Mouse (Mus musculus): Measurements from ENCODE around the gene Safb2. TPM values are rescaled to one million over a fixed set of nuclear protein-coding genes. Genes with fewer than 3 reads are reported as not detected.

Safb2 gene
- polyA plus RNA-seq, 1 experiment, result 110 TPM

DNA sequence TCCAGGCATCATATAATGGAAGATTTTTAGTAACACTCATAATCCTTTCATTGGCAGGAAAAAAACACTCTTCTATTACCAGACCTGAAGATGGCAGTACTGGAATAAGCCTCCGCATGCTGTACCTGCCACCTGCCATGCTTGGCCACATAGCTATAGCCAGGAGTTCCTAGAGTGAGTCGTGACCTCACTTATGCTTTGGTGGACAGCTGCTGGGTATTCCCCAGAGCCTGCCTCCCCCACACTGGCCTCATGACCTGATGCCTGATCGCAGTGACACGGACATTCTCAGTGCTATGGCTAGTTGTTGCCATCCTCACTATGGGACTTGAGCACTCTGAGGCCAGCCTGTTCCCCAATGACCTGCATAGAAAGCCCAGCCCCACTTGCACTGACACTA lies 14.1 kb downstream of the Safb2 start:
- 90% methylated on average over 4 of the region's 4 CpGs for WGBS
- H3K36me3 ChIP-seq (ENCODE audit: control insufficient read depth, insufficient read depth, low read length), result peaks cover 83% of the 10 kb centered on the region
- no peak for TF ChIP-seq CTCF (IDR thresholded peaks at IDR 0.05; ENCODE audit: extremely low read depth, insufficient read length, insufficient replicate concordance, low read depth, low read length)
- TF ChIP-seq POLR2A (IDR thresholded peaks at IDR 0.05; ENCODE audit: low read depth, low read length), result no peak

DNA sequence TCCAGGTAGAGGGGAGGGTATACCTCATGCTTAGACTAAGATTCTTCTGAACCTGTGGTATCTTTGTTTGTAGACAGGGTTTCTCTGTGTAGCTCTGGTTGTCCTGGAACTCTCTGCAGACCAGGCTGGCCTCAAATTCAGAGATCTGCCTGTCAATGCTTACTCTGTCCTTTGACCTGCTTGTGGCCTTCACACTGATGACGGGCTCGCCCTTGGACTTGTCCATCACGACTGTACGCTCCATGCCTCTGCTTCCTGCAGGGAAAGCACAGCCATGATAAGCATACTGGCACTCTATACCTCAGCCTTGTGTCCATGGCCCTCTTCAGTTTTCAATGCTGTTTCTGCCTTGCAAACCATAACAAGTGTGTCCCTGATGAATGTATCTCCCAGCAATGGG lies 17.0 kb downstream of the Safb2 start:
- no peaks in the 10 kb centered on the region; the same call in 1 of the 2 replicates for H3K4me1 ChIP-seq (ENCODE audit: control insufficient read depth, insufficient read depth, insufficient read length, low read length)
- TF ChIP-seq CTCF (IDR thresholded peaks at IDR 0.05; ENCODE audit: extremely low read depth, insufficient read length, insufficient replicate concordance, low read depth, low read length) (no peak), POLR2A (IDR thresholded peaks at IDR 0.05; ENCODE audit: low read depth, low read length) (no peak)
- WGBS, result 84% methylated on average over 4 of the region's 4 CpGs
- H3K27ac ChIP-seq (ENCODE audit: insufficient read depth, low read depth, low read length), result no peak overlapping the region
- H3K4me3 ChIP-seq (ENCODE audit: low read depth, low read length), result no peak overlapping the region
- no peaks in the 10 kb centered on the region for H3K27me3 ChIP-seq (ENCODE audit: control insufficient read depth, insufficient read depth, low read length)
- H3K36me3 ChIP-seq (ENCODE audit: control insufficient read depth, insufficient read depth, low read length), result peaks cover 91% of the 10 kb centered on the region

More for the DNA sequence above, 14.1 kb downstream of the Safb2 start:
- no peak overlapping the region for H3K4me3 ChIP-seq (ENCODE audit: low read depth, low read length)
- H3K4me1 ChIP-seq (ENCODE audit: control insufficient read depth, insufficient read depth, insufficient read length, low read length), result peaks cover 15% of the 10 kb centered on the region; the same call in 1 of the 2 replicates
- H3K27ac ChIP-seq (ENCODE audit: insufficient read depth, low read depth, low read length), result no peak overlapping the region
- H3K27me3 ChIP-seq (ENCODE audit: control insufficient read depth, insufficient read depth, low read length), result no peaks in the 10 kb centered on the region

DNA sequence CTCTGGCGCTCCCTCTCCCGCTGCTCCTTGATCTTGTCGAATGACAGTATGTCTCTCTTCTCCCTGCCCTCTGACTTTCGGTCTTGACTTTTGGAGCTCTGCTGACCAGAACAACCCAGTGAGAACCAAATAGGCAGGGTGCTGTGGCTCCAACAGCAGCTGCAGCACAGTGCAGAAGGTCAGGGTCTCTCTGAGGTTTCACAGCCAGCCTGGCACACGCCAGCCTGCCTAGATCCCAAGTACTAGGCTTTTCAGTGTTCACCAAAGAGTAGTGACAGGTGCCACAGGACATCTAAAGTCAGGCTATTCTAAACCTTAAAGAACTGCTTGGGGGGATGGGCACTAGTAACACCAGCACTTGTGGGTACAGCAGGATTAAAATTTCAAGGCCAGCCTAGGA lies 17.5 kb downstream of the Safb2 start:
- H3K27me3 ChIP-seq (ENCODE audit: control insufficient read depth, insufficient read depth, low read length), result no peaks in the 10 kb centered on the region
- peaks cover 95% of the 10 kb centered on the region for H3K36me3 ChIP-seq (ENCODE audit: control insufficient read depth, insufficient read depth, low read length)
- TF ChIP-seq POLR2A (IDR thresholded peaks at IDR 0.05; ENCODE audit: low read depth, low read length) (no peak), CTCF (IDR thresholded peaks at IDR 0.05; ENCODE audit: extremely low read depth, insufficient read length, insufficient replicate concordance, low read depth, low read length) (no peak)
- no peaks in the 10 kb centered on the region for H3K4me1 ChIP-seq (ENCODE audit: control insufficient read depth, insufficient read depth, insufficient read length, low read length)
- WGBS, result 95% methylated on average over 5 of the region's 5 CpGs
- no peak overlapping the region for H3K4me3 ChIP-seq (ENCODE audit: low read depth, low read length)
- no peak overlapping the region for H3K27ac ChIP-seq (ENCODE audit: insufficient read depth, low read depth, low read length)

DNA sequence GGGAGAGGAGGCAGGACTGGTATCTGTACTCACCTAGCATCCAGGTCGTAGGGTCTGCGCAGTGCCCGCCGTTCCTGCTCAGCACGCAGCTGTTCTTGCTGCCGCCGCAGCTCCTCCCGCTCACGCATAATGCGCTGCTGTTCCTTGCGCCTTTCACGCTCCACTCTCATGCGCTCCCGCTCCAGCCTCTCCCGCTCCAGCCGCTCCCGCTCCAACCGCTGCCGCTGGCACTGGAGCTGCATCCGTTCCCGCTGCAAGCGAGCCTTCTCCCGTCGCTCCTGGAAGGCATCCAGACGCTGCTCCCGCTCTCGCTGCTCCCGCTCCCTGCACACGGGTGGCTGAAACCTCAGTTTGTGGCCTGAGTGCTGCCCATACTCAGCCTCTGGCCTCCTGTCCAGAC lies 18.1 kb downstream of the Safb2 start:
- peaks cover 97% of the 10 kb centered on the region for H3K36me3 ChIP-seq (ENCODE audit: control insufficient read depth, insufficient read depth, low read length)
- no peaks in the 10 kb centered on the region for H3K27me3 ChIP-seq (ENCODE audit: control insufficient read depth, insufficient read depth, low read length)
- TF ChIP-seq POLR2A (IDR thresholded peaks at IDR 0.05; ENCODE audit: low read depth, low read length) (no peak), CTCF (IDR thresholded peaks at IDR 0.05; ENCODE audit: extremely low read depth, insufficient read length, insufficient replicate concordance, low read depth, low read length) (no peak)
- H3K4me1 ChIP-seq (ENCODE audit: control insufficient read depth, insufficient read depth, insufficient read length, low read length), result no peaks in the 10 kb centered on the region
- no peak overlapping the region for H3K4me3 ChIP-seq (ENCODE audit: low read depth, low read length)
- 92% methylated on average over 29 of the region's 29 CpGs for WGBS
- H3K27ac ChIP-seq (ENCODE audit: insufficient read depth, low read depth, low read length), result no peak overlapping the region

DNA sequence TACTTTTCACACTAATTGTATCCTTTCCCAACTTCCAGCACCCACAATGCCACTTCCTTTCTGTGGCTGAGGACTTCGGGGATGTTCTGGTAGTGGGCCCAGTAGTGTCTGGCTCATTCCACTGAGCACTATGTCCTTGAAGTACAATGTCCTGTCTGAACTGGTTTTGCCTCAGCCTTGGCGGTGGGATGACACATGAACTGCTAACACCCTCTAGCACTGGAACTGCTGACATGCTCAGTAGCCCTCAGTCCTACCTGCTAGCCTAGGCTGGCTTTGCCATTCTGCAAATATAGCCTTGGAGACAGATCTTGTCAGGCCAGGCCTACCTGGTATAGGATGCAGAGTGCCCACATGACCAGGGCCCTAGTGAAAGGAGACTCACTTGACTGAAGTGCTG lies 22.5 kb downstream of the Safb2 start:
- Histone ChIP-seq H3K27ac (ENCODE audit: insufficient read depth, low read depth, low read length) (no peak overlapping the region), H3K4me1 (ENCODE audit: control insufficient read depth, insufficient read depth, insufficient read length, low read length) (no peaks in the 10 kb centered on the region), H3K4me3 (ENCODE audit: low read depth, low read length) (no peak overlapping the region), H3K27me3 (ENCODE audit: control insufficient read depth, insufficient read depth, low read length) (no peaks in the 10 kb centered on the region), H3K36me3 (ENCODE audit: control insufficient read depth, insufficient read depth, low read length) (peaks cover 61% of the 10 kb centered on the region)
- WGBS, result 83% methylated on average over 2 of the region's 2 CpGs
- TF ChIP-seq POLR2A (IDR thresholded peaks at IDR 0.05; ENCODE audit: low read depth, low read length), result no peak
- TF ChIP-seq CTCF (IDR thresholded peaks at IDR 0.05; ENCODE audit: extremely low read depth, insufficient read length, insufficient replicate concordance, low read depth, low read length), result no peak

DNA sequence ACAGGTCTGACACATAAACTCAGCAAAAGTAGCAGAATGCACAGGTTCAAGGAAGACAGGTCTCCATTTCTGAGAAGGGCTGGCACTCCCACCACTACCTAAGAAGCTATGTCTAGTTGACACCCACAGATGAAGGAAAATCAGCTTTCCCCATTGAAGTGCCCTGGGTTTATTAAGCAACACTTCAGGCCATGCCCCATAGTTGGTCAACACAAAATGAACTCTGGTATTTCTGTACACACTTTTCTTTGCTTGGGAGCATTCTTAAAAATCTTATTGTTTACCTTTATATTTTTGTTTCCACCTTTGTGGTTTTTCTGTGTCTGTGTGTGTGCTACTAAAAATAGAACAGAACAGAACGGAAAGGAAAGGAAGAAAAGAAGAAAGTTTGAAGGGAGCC lies 24.3 kb downstream of the Safb2 start:
- H3K36me3 ChIP-seq (ENCODE audit: control insufficient read depth, insufficient read depth, low read length), result peaks cover 43% of the 10 kb centered on the region
- no peak for TF ChIP-seq CTCF (IDR thresholded peaks at IDR 0.05; ENCODE audit: extremely low read depth, insufficient read length, insufficient replicate concordance, low read depth, low read length)
- TF ChIP-seq POLR2A (IDR thresholded peaks at IDR 0.05; ENCODE audit: low read depth, low read length), result no peak
- H3K4me1 ChIP-seq (ENCODE audit: control insufficient read depth, insufficient read depth, insufficient read length, low read length), result no peaks in the 10 kb centered on the region
- no peaks in the 10 kb centered on the region for H3K27me3 ChIP-seq (ENCODE audit: control insufficient read depth, insufficient read depth, low read length)
- WGBS, result 63% methylated on average over 1 of the region's 1 CpGs
- no peak overlapping the region for H3K4me3 ChIP-seq (ENCODE audit: low read depth, low read length)
- no peak overlapping the region for H3K27ac ChIP-seq (ENCODE audit: insufficient read depth, low read depth, low read length)

DNA sequence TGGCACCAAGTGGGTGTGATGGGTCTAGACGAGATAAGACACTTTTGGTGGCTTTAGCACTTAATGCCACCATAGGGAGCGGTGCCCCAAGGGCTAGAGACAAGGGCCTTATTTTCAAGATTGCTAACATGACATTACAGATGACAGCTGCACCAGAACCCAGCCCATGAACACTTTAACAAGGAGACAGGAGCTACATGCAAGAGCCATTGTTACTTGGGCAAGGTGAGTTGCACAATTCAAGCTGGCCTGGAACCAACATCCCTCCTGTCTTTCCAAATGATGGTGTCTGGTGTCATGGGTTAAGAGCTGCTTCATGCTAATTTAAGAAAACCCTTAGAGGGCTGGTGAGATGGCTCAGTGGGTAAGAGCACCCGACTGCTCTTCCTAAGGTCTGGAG lies 25.0 kb downstream of the Safb2 start:
- Histone ChIP-seq H3K27ac (ENCODE audit: insufficient read depth, low read depth, low read length) (no peak overlapping the region), H3K27me3 (ENCODE audit: control insufficient read depth, insufficient read depth, low read length) (no peaks in the 10 kb centered on the region), H3K4me3 (ENCODE audit: low read depth, low read length) (no peak overlapping the region), H3K36me3 (ENCODE audit: control insufficient read depth, insufficient read depth, low read length) (peaks cover 36% of the 10 kb centered on the region), H3K4me1 (ENCODE audit: control insufficient read depth, insufficient read depth, insufficient read length, low read length) (peaks cover 3% of the 10 kb centered on the region; the same call in 1 of the 2 replicates)
- WGBS, result 60% methylated on average over 3 of the region's 3 CpGs
- TF ChIP-seq CTCF (IDR thresholded peaks at IDR 0.05; ENCODE audit: extremely low read depth, insufficient read length, insufficient replicate concordance, low read depth, low read length), result no peak
- no peak for TF ChIP-seq POLR2A (IDR thresholded peaks at IDR 0.05; ENCODE audit: low read depth, low read length)
